Mouse (Mus musculus) testis, adult 10 weeks (tissue): ENCODE measurements around the gene Vmn1r39. TPM values are rescaled to one million over a fixed set of nuclear protein-coding genes. Genes with fewer than 3 reads are reported as not detected.

Experiments used
- polyA plus RNA-seq: library from polyadenylated mRNA; stranded (reverse); fragments of 350-450 nt; fragmentation: Illumina TruSeq; extraction: RNeasy Lipid Tissue Mini Kit (QIAGEN cat#74804); gene quantifications from one replicate; pipeline ENCODE4 v1.2.3, GENCODE M21; 2014; ENCODE audit warnings: low read depth, low replicate concordance

The Vmn1r39 gene
- not detected for polyA plus RNA-seq

GRCm38 (mm10) chr6:66810509-66810908 is at the start of gene Vmn1r39:
Gene Vmn1r39, minus strand, starts transcription at chr6:66810609.

DNA sequence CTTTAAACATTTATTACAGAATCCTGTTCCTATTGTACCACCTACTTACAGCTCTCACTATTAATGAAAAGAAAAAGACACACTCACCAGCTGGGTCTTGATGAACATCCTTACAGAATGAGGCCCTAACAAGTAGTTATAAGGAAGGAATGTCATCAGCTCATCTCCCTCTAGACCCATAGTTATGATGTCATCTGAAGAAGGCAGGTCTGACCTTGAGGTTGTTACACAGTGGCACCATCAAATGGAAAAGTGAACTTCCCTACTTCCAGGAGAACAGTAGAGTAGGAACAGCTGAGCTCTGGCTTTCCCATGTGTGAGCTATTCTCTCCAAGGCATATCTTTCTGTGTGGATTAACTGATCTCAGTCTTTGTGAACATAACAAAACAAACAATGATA is 27.9 kb downstream of the Vmn1r39 start, which contains the start of gene Vmn1r38:
TSS of gene Vmn1r38 (minus strand) at position 101 of the 400 bp plus-strand sequence.

Other genes starting within 250 kb of the Vmn1r39 start
- gene Vmn1r33, start 192.3 kb downstream of the Vmn1r39 start, polyA plus RNA-seq: not detected
- gene Vmn1r34, start 166.7 kb downstream of the Vmn1r39 start, polyA plus RNA-seq: not detected
- 0.17 TPM for gene Vmn1r35, start 124.7 kb downstream of the Vmn1r39 start, polyA plus RNA-seq
- not detected for gene Vmn1r36, start 91.4 kb downstream of the Vmn1r39 start, polyA plus RNA-seq
- gene Vmn1r37, start 81.2 kb downstream of the Vmn1r39 start, polyA plus RNA-seq: not detected
- gene Vmn1r38, start 28.0 kb downstream of the Vmn1r39 start, polyA plus RNA-seq: not detected
- 42.8 TPM for gene Gng12, start 85.8 kb upstream of the Vmn1r39 start, polyA plus RNA-seq
- gene Gadd45a, start 226.8 kb upstream of the Vmn1r39 start, polyA plus RNA-seq: 3.3 TPM